Mouse (Mus musculus) hindlimb bud, embryonic 11.5 days (tissue): ENCODE measurements around the gene Efemp2.

ENCODE experiments used
- DNase-seq: peaks from one replicate; pipeline ENCODE4 v3.0.0-alpha.2; 2012; ENCODE audit warnings: low read depth, low spot score; ENCODE audit errors: extremely low spot score

Efemp2 gene

DNA sequence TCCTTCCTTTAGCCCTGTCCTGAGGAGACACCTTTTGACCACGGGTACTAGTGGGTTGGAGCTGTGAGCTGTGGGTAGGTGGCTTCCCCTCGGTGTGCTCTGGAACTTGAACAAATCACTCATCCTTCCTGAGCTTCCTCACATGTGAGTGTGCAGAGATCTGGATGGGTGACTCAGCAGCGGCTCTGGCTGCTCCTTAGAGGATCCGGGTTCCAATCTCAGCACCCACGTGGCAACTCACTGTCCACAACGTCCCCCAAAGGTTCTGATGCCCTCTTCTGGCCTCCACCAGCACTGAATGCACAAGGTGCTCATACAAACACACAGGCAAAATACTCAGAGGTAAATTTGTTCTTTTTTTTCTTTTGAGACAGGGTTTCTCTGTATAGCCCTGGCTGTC is 22.0 kb upstream of the Efemp2 start:
- no peak for DNase-seq

GRCm38 (mm10) chr19:5455037-5455436 is 18.7 kb upstream of the Efemp2 start:
- DNase-seq = no peak

DNA sequence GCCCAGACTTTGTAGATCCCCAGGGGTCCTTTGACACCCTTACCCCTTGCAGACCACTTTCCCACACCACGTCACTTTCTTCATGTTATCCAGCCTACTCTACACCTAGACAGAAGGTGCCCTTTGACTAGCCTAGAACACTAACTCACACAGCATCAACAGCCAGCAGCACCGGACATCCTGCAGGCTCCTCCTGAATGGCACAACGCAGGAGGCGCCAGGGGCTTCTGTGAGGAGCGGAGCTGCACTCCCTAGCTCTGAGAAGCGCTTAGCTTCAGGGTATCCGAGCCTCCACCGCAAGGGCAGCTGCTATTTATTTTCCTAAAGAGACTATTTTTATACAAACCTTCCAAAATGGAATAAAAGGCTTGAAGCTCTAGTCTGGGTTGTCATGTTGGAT is 18.2 kb upstream of the Efemp2 start:
- DNase-seq = no peak

DNA sequence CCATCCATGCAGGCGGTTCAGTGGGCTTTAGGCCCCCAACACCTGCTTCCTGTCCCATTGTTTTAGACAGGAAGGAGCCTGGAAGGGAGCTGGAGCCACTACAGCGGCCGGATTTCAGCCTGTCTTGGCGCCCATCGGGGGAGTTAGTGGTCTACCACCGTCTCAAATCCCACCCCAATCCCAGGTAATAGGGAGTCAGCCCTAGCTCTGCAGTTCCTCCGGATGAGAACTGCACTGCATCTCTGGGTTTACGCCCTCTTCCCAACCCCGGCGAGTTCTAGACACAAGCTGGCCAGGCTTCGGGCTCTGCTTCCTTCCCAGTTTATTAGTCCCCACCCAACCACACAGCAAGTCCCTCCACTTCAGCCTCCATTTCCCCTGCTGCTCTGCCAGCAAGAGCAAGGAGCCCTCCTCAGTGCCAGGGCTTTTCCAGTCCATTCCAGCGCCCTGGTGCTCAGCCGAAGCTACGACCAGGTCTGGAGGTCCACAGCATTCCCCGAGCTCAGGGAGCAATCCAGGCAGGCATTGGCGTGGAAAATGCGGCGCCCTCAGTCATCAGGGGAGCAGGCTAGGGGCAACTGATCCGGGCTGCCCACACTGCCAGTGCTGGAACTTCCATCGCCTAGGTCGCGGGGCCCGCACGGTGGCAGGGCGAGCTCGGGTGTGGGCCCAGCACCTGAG is 17.4 kb upstream of the Efemp2 start:
- DNase-seq = no peak

GRCm38 (mm10) chr19:5456922-5457745 is 16.6 kb upstream of the Efemp2 start:
- peak; percentile 56 for DNase-seq

DNA sequence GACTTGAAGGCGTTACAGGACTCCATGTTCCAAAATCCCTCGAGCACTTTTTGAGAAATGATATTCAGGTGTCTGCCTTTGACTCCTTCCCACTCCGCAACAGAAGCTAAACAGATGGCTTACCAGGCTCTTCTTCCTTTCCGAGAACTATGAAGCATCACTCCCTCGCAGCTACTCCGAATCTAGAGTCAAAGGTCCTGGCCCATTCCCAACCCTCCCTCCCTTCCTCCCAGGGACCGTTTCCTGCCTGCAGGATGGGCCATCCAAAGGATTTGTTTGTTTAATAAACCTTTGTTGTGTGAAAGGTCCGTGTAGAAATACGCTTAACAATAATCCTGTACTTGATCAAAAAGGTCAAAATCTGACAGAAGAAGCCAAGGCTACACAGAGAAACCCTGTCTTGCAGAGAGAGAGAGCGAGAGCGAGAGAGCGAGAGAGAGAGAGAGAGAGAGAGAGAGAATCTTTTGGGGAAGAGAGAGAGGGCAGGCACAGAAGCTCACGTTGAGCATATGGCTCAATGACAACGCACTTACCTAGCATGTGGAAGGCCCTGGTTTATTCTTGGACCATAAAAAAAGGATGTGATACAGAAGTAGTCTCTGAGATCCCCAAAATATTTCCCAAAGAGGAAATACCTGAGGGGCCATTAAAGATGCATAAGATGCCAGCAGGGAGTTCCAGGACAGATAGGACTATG is 15.9 kb upstream of the Efemp2 start, which contains the start of gene Ccdc85b:
Gene Ccdc85b (minus strand): TSS at position 149 of the 697 bp plus-strand sequence.
- no peak for DNase-seq

DNA sequence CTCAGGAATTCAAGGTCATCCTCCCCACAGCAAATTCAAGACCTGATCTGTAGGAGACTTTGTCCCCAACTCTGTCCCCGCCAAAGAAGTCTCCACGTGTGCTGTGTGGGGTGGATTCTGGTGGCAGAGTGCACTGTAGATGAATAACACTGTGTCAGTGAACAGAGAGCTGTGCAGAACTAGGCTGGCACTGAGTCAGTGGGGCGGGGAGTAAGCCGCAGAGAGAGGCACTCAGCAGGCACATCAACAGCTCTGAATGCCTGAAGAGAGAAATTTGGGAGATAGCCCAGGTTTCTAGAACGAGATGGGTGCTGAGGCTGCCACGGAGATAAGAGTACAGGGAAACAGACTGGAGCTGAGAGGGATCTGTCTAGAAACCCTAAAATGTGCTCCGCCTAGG is 14.7 kb upstream of the Efemp2 start:
- no peak for DNase-seq

- no peak for DNase-seq
These were observed 13.9 kb upstream of the Efemp2 start for GRCm38 (mm10) chr19:5459896-5460295.

- peak; percentile 81 for DNase-seq
These were observed 13.3 kb upstream of the Efemp2 start, which contains the start of gene Fibp for GRCm38 (mm10) chr19:5460465-5460911. TSS of gene Fibp (plus strand) at chr19:5460615.

DNA sequence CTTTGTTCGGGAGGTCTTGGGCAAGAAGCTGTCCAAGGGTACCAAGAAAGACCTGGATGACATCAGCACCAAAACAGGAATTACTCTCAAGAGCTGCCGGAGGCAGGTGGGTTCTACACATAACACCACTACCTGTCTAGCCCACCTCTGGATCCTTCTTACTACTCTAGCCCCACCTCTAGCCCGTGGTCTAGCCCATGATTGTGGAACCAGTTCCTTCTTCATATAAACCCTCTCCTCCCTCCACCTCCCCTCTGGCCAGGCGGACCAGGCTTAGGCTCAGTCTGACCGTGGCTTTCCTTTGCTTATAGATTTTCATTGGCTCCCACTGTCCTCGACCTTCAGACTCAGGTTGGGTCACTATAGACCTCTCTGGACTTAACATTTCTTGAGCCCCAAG is 12.3 kb upstream of the Efemp2 start:
- no peak for DNase-seq

- DNase-seq = no peak
These were observed 10.5 kb upstream of the Efemp2 start for GRCm38 (mm10) chr19:5463212-5463611.

DNA sequence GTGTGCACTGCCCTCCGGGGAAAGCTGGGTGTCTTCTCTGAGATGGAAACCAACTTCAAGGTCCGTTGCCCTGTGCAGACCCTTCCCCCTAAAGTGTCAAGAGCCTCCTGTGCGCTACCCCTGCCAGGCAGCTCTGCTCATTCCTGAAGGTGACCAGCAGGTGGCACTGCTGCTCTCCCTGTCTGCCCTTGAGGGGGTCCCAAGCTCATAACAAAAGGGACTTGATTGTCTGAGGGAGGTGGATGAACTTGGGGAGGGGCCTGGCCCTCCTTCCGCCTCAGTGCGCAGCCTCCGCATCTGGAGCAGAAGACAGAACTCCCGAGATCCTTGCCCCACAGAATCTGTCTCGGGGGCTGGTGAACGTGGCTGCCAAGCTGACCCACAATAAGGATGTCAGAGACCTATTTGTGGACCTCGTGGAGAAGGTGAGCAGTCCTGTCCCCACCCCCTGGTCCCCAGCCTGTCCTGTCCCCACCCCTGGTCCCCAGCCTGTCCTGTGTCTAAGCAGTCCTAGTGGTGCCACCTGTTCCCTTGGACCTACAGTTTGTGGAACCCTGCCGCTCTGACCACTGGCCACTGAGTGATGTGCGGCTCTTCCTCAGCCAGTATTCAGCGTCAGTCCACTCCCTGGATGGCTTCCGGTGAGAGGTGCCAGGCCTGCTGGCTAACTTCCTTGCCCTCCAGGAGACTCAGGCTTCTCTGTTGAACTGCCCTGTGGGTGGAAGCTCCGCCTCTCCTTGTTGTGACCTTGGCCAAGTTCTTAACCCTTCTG is 9.8 kb upstream of the Efemp2 start:
- peak; percentile 66 for DNase-seq

DNA sequence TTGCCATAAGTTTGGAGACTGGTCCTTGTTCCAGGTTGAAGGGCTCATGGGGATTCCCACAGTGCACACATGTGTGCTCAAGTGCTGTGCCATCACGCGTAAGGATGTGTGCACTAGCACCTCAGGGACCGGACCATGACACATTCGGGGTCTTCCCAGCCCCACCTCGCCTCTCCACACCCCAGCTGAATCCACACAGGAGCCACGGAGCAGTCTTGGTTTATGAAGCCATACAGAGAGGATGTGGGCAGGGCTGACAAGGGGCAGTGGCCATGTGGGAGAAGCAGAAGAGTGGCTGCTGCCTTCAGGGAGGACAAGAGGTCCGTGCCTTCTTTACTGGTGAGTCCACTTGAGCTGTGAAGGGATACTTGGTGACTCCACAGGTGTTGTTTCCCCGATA is 8.7 kb upstream of the Efemp2 start:
- no peak for DNase-seq

- no peak for DNase-seq
These were observed 6.7 kb upstream of the Efemp2 start for GRCm38 (mm10) chr19:5466916-5467500.

DNA sequence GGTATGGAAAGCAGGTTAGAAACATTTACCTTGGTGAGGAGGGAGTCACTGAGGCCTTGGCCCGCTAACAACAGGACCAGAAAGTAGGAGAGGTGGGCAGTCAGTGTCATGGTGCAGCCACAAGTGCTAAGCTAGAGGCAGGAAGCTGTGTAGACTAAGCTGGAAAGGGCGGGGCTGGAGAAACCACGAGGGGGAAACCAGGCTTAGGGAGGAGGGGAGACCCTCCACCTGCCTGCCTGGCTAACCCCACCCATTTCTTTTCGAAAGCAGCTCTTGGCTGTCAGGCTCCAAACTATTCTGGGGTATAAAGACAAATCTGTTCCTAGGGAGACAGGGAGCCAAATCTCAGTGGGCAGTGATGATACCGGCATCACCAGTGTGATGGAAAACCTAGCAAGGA is 5.4 kb upstream of the Efemp2 start, which contains the start of gene Ctsw:
Gene Ctsw (minus strand): TSS at position 134 of the 400 bp plus-strand sequence.
- no peak for DNase-seq

- no peak for DNase-seq
These were observed 1.9 kb upstream of the Efemp2 start for GRCm38 (mm10) chr19:5471846-5472245.

DNA sequence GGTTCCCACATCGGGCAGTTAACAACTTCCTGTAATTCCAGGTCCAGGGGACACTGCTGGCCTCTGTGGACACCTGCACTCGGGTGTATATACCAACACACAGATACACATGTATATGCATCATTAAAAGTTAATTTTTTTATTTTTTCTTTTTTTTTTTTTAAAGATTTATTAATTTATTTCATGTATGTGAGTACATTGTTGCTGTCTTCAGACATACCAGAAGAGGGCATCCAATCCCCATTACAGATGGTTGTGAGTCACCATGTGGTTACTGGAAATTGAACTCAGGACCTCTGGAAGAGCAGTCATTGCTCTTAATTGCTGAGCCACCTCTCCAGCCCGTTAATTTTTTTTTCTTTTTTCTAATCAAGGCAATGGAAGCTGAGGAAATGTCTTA is 897 bp upstream of the Efemp2 start:
- no peak for DNase-seq

DNA sequence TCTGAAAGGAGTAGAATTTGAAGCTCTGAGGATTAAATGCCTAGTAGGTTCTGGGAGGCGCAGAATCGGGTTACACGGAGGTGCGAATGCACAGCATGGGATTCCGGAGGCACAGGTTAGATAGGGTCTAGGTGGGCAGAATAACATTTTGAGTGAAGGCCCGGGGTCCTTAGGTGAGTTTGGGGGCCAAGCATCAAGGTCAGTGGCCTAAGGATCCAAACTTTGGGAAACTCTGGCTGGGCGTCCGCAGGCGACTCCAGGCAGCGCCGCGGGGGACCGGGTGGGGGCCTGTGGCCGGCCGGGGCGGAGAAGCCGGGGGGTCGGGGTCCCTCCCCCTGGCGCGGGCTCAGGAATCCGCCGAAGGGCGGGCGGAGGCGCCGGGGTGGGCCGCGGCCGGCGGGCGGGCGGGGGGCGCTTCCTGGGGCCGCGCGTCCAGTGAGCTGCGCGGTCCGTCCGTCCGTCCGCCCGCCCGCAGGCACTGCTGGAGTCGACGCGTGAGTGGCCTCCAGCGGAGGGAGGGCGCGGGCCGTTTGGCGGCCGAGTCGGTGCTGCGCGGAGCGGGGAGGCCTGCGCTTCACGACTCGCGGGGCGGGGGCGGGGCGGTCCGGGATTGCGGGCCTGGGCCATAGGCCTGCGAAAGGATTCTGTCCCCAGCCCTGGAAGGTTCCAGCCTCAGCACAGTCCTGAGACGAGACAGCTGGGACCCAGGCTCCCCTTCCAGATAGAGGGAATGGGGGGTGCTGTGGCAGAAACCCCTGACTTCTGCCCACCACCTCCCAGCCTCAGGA is 721 bp downstream of the Efemp2 start:
- DNase-seq = no peak

- DNase-seq = no peak
These were observed 1.4 kb downstream of the Efemp2 start for GRCm38 (mm10) chr19:5475069-5475714.
